ENCODE assay signal across 15 mouse cellular contexts in genomic region chr12:116097166-116097565, GRCm38 (mm10). TPM values are rescaled to one million over a fixed set of nuclear protein-coding genes. Genes with fewer than 3 reads are reported as not detected.
"Had no signal": no experiment of that assay in that cellular context is flagged by ENCODE, and none has a peak within 500 bp of the region (broad histone marks: within the 10 kb centered on the region; RNA-seq: fewer than 3 reads in every experiment).

No protein-coding gene starts in this region.

- H3K36me3 ChIP-seq: midbrain, embryonic 10.5 days; midbrain, embryonic 12.5 days; neural tube, embryonic 12.5 days; stomach, embryonic 15.5 days had no signal

- H3K4me1 ChIP-seq: midbrain, embryonic 10.5 days; midbrain, embryonic 12.5 days; neural tube, embryonic 12.5 days; stomach, embryonic 15.5 days had no signal

- H3K27ac ChIP-seq: liver, embryonic 14.5 days; midbrain, embryonic 10.5 days; midbrain, embryonic 12.5 days; neural tube, embryonic 12.5 days; stomach, embryonic 15.5 days had no signal

- ATAC-seq: midbrain, embryonic 16.5 days had no signal

- H3K4me2 ChIP-seq: lung, embryonic 14.5 days; midbrain, embryonic 12.5 days; neural tube, embryonic 12.5 days; stomach, embryonic 15.5 days had no signal

- DNase-seq: lung, embryonic 14.5 days; lung, postnatal 10 days; lung, postnatal 4 days; midbrain, embryonic 14.5 days; right cerebral cortex, postnatal 14 days; thymus, adult 18-20 months; thymus, postnatal 14 days; thymus, postnatal 36 days had no signal

- H3K27me3 ChIP-seq: midbrain, embryonic 12.5 days; neural tube, embryonic 12.5 days; stomach, embryonic 15.5 days had no signal

- H3K9me3 ChIP-seq: midbrain, embryonic 10.5 days; midbrain, embryonic 12.5 days; neural tube, embryonic 12.5 days; stomach, embryonic 15.5 days had no signal

- H3K9ac ChIP-seq: liver, embryonic 14.5 days; lung, embryonic 14.5 days; midbrain, embryonic 12.5 days; neural tube, embryonic 12.5 days; stomach, embryonic 15.5 days had no signal

- H3K4me3 ChIP-seq: midbrain, embryonic 10.5 days; midbrain, embryonic 12.5 days; neural tube, embryonic 12.5 days; stomach, embryonic 15.5 days had no signal

RNA-seq across cellular contexts. Expression of gene Vipr2, which starts 19.6 kb away (rescaled TPM):
- total RNA-seq: neutrophil, adult 5-6 weeks had no signal
